Mouse (Mus musculus) thymus, postnatal 25 days (tissue): ENCODE results near the gene Apoc2.

Experiments used
- DNase-seq: peaks from one replicate; pipeline ENCODE4 v3.0.0; 2022

The Apoc2 gene

DNA sequence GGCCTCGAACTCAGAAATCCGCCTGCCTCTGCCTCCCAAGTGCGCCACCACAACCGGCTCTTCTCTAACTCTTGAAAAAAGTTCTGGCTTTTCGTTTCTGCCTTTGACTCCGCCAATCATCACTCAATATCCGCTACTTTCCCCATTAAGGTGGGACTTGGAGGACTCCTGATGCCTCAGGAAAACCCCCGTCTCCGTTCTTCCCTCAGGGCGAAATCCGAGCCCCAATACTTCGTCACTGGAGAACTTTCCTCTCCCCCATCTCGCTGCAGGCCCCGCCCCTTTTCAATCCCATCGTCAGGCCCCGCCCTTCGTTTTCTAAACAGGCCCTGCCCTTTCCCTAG lies 49.6 kb downstream of the Apoc2 start:
- no peak for DNase-seq

DNA sequence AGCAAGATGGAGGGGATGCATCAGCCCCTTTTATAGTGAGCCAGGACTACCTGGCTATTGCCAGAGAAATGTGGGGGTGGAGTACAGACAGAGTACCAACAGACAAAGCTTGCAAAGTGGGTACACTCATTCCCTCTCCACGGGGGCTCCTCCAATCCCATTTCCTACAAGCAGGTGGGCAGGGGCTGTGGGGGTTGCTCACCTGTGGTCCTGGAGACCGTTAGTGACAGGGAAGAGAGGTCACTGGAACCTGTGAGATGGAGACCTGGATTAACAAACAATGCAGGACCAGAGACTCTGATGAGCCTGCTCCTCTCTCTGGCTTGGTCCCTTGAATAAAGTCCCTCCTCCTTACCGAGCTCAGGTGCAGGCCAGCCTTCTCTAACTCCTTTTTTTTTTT lies 50.0 kb downstream of the Apoc2 start:
- DNase-seq: no peak

DNA sequence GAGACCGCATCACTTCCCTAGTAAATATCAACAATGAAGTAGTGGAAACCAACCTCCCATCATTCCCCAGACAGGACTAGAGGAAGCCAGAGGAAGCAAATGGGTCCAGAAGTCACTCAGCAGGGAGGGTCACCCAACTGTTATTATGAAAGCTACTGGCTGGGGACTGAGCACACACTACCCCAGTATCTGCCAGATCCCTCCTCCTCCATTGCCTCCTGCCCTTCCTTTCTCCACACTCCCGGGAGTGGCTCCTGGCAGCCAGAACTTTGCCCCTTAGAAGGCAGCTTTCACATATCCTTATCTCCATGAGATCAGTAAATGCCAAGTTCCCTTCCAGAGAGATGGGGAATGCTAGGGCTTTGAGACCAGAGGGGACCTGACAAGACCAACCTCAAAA lies 54.3 kb downstream of the Apoc2 start:
- DNase-seq: no peak

DNA sequence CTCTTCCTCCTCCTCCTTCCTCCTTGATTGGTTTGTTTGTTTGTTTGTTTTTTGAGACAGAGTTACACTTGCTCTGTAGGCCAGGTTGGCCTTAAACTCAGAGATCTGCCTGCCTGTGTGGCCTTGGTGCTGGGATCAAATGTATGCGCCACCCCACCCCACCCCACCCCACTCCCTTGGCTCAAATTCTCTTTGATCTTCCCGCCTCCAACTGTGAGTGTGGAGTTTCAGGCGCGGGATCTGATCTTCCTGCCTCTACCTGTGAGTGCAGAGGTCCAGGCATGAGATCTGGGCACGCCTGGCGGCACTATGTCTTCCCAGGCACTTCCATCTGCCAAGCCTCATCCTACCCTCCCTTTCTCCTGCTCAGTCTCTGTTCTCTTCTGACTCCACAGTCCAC lies 55.5 kb downstream of the Apoc2 start:
- DNase-seq: no peak
